Mouse (Mus musculus): Measurements from ENCODE around the gene Cckbr. TPM values are rescaled to one million over a fixed set of nuclear protein-coding genes. Genes with fewer than 3 reads are reported as not detected.
"Not testable (repeated sequence)": the region's sequence is repeated elsewhere in the genome, so short reads cannot be mapped to it uniquely, and the experiment has no call there.

The Cckbr gene
- total RNA-seq, 2 experiments from 2014 or later = 13.2 to 14.5 TPM

- DNase-seq (ENCODE audit: low spot score in 2 of 2) = no peak
Measured at GRCm38 (mm10) chr7:105434798-105435197, 9.3 kb downstream of the Cckbr start.

DNA sequence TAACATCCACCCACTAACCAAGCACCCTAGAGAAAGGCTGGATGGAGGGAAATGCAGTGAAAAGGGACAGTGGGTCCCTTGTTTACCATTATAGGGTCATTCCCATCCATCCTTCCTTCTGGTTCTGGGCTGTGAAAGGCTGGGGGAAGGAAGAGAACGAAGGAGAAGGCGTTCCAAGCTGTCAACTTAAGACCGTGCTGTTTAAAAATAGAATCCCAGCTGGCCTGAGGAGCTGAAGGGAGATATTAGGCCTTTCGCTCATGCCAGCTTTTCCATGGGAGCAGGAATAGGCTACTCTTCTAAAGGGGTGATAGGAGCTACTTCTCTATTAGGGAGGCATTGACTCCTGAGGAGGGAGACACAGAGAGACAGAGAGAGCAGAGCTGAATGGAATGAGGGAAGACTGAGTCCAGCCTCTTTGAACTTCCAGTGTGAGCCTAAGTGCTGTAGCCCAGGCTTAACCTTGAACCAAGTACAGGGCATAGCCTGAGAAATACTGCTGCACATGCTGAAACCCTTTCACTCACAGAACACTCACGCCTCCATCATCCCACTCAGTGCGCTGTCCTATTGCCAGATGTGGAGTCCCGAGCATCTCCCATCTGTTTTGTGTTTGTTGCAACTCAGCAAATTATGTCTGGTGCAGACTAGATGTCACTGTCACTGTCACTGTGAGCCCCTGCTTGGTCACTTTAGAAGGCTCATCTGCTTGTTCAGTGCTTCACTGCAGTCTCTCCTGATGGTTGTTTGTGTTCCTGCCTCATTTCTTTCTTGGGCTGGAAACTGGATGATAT, 12.6 kb downstream of the Cckbr start:
- no peak for DNase-seq (ENCODE audit: low spot score in 2 of 2)

DNA sequence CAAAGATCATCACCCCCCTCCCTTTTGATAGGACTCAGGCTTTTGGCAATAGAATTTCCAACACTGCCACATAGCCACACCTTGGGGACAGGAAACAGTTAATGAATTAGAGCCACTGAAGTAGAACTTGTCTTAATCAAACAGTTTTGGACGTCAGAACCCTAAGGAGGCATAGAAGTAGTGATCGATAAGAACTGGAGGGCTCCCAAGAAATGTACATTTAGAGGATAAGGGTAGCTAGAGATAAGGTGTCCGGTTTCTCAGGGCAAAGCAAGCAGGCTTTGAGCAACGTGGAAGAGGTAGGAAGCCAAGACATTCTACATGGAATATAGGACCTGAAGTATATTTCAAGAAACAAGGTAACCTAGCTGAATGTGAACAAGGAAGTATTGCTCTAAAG, 15.9 kb downstream of the Cckbr start:
- DNase-seq (ENCODE audit: low spot score in 2 of 2) = no peak

- DNase-seq (ENCODE audit: low spot score in 2 of 2) = no peak
Measured at GRCm38 (mm10) chr7:105445076-105445475, 19.5 kb downstream of the Cckbr start.

DNA sequence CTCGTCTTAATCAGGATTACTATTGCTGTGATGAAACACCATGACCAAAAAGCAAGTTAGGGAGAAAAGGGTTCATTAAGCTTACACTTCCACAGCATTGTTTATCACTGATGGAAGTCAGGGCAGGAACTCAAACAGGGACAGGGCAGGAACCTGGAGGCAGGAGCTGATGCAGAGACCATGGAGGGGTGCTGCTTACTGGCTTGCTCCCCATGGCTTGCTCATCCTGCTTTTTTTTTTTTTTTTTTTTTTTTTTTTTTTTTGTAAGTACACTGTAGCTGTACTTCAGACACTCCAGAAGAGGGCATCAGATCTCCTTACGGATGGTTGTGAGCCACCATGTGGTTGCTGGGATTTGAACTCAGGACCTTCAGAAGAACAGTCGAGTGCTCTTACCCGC, 27.8 kb downstream of the Cckbr start:
- not testable (repeated sequence) for DNase-seq (ENCODE audit: low spot score in 2 of 2)

- no peak for DNase-seq (ENCODE audit: low spot score in 2 of 2)
Measured at GRCm38 (mm10) chr7:105458546-105458945, 33.0 kb downstream of the Cckbr start.

DNA sequence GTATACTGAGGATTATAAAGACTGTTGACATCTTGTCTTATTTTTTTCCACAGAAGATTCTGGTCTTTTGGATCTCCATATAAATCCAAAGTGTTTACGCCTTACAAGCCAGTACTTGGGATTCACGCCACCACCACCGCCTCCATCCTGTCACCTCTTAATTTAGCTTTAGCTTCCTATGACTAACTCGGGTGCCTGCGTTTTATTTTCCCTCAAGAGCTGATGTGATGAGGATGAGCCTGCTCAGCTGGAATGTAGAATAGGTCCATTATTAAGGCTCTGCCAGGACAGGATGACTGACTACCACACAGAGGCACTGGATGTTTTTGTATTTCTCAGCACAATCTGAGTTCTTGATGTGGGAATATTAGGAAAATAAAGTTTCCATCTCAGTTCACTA, 40.0 kb downstream of the Cckbr start:
- not testable (repeated sequence) for DNase-seq (ENCODE audit: low spot score in 2 of 2)

DNA sequence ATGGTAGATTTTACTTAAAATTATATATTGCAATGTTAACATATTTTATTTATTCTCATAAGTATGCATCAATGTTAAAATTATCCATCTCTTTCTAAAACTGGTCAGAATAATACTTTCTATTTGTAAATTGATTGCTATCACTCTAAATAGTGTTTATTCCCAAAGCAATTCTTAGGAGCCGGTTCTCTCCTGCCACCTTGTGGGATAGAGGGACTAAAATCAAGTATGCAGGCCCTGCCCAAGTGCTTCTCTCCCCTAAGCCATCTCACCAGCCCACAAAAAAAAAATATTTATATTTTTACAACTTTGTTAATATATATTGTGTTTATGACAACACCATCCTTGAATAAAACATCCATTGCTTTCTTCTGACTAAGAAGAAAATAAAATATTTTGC, 47.1 kb downstream of the Cckbr start:
- DNase-seq (ENCODE audit: low spot score in 2 of 2) = peak; percentile 38 to 46

GRCm38 (mm10) chr7:105474771-105475315, 49.3 kb downstream of the Cckbr start:
- DNase-seq (ENCODE audit: low spot score in 2 of 2) = no peak

DNA sequence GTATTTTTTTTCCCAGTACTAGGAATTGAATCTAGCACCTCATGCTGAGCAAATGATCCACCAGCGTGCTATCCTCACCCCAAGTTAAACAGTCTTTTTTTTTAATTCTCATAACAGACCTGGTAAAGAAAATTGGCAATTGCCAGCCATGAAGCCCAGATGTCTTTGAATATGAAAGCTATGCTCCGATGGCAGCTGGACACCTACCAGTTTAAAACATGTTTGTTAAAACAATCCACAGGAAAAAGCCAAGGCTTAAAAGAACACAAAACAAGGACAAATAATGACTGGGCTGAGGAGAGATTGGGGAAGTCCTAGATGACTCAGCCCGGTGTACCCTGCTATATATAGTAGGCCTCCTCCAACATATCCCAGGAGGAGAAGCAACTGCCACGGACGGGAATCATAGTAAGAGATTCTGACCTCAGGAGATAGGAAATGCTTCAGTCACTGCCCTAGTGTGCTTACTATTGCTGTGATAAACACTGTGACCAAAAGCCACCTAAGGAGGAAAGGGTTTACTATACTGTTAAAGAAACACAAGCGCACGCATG, 49.9 kb downstream of the Cckbr start:
- DNase-seq (ENCODE audit: low spot score in 2 of 2) = no peak

DNA sequence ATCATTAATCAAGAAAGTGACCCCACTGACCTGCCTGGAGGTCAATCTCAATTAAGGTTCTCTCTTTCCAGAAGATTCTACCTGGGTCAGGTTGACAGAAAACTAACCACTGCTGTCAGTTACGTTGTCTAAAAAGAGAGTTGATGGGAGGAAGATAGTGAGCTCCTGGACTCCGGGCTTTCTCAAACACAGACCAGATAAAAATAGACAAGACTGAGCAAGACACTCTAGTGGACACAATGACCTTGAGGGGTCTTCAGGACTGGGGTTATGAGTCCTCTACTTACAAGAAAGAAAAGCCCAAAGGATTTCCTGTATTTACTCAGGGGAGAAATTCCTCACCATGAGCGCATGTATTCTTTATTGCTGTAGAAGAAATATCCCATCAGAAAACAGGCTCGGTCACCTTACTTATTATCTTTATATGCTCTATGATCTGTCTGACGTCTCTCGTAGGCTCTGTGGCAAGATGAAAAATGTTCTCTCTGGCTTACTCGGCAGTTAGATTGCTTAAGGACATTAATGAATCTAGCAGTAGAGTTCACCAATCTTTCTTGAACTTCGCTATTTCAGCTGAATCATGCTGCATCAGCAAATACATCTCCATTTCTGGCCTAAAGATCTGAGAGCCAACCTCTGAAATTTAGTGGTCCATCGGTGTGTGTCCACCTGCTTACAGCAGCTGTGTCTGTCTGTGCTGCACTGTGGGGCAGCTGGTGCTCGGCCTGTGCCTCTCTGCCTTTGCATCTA, 51.3 kb downstream of the Cckbr start:
- DNase-seq (ENCODE audit: low spot score in 2 of 2) = no peak

GRCm38 (mm10) chr7:105477433-105477700, 51.8 kb downstream of the Cckbr start:
- DNase-seq (ENCODE audit: low spot score in 2 of 2) = no peak

DNA sequence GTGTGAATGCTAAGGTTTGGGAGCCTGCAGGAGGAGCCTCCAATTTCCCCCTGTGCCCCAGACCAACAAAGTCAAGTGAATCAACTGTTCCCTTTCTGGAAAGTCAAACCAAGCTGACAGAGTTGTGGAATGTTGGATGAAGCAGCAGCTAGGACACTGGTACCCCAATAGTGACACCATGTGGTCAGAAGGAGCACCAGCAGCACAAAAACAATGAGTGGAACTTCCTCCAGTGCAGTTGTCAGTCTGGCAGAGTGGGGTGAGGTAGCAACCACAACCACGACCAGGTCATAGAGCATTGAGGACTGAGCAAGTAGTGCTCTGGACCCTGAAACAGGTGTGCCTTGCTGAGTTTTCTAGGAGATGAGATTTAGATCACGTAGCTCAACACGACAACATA, 52.3 kb downstream of the Cckbr start:
- peak; percentile 55 to 61 for DNase-seq (ENCODE audit: low spot score in 2 of 2)

- DNase-seq (ENCODE audit: low spot score in 2 of 2) = no peak
Measured at GRCm38 (mm10) chr7:105478344-105478743, 52.8 kb downstream of the Cckbr start.

- no peak for DNase-seq (ENCODE audit: low spot score in 2 of 2)
Measured at GRCm38 (mm10) chr7:105479232-105479631, 53.7 kb downstream of the Cckbr start.

GRCm38 (mm10) chr7:105480081-105480480, 54.5 kb downstream of the Cckbr start:
- DNase-seq (ENCODE audit: low spot score in 2 of 2) = no peak

GRCm38 (mm10) chr7:105480561-105481504, 55.3 kb downstream of the Cckbr start:
- peak; percentile 27 to 43 for DNase-seq (ENCODE audit: low spot score in 2 of 2)

DNA sequence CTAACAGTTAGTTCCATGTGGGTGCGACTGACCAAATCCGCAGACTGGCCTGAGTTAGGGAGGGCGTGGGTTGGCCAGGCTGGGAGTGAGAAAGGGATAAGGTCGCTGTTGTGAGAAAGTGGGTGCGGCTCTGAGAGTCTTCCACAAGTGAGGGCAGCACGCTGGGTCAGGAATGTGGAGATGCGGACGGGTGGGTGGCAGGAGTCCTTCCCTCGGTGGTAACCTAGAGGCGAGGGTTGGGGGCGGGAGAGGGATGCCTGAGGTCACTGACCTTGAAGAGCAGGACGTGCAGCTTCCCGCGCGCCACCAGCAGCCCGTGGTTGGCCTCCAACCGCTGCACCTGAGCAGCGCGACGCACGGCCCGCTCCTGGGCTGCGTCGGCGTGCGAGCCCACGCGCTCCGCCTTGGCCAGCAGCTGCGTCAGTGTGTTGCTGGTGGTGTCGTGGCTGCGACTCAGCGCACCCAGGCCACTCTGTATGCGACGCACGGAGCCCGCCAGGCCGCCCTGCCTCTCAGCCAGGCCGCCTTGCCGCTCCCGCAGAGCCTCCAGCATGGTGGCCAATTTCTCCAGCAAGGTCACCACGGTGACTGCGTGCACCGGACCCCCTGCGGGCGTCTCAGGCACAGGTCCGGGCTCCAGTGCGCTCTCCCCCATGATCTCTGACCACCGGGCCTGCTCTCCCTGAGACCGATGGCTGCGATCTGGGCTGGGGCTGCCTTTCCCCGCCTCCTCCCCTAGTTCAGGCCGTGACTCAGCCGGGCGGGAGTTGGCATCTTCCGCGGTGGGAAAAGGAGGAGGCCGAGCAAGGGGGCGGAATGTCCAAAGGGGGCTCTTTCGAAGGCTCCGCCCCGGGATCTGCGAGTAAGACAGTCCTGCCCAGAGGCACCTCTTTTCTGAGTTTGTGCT, 56.2 kb downstream of the Cckbr start, which contains the start of gene Cavin3:
Cavin3 (minus strand) TSS at position 796 of the 907 bp plus-strand sequence.
- peak; percentile 70 to 79 for DNase-seq (ENCODE audit: low spot score in 2 of 2)

DNA sequence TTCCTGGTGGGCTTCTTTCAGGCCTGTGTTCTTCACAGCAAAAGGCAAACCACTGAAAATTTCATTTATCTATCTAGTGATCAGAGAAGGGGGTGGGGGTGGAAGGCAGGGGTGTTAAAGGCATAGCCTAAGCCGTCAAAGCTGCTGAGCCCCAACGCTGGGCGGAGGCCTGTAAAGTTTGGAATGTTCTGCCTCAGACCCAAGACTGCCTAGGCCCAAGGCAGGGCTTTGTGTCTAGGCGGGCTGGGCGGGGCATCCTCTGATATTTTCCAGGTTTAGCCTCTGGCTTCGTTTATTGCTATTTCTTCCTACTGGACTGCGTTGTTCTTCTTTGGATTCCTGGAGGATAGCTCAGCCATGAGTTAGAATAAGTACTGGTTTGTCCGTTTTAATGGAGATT, 56.9 kb downstream of the Cckbr start:
- no peak for DNase-seq (ENCODE audit: low spot score in 2 of 2)

GRCm38 (mm10) chr7:105485029-105485428, 59.5 kb downstream of the Cckbr start:
- no peak for DNase-seq (ENCODE audit: low spot score in 2 of 2)
